Mouse (Mus musculus): ENCODE data around the gene Chchd6. TPM values are rescaled to one million over a fixed set of nuclear protein-coding genes. Genes with fewer than 3 reads are reported as not detected.

Gene Chchd6
- polyA plus RNA-seq, 1 experiment = 154 TPM

- DNase-seq (ENCODE audit: extremely low spot score in 1 of 2, low spot score in 1 of 2) = no peak
Measured at GRCm38 (mm10) chr6:89456409-89456961, 139.0 kb downstream of the Chchd6 start.

- DNase-seq (ENCODE audit: extremely low spot score in 1 of 2, low spot score in 1 of 2) = no peak
Measured at GRCm38 (mm10) chr6:89455523-89456000, 139.9 kb downstream of the Chchd6 start.

DNA sequence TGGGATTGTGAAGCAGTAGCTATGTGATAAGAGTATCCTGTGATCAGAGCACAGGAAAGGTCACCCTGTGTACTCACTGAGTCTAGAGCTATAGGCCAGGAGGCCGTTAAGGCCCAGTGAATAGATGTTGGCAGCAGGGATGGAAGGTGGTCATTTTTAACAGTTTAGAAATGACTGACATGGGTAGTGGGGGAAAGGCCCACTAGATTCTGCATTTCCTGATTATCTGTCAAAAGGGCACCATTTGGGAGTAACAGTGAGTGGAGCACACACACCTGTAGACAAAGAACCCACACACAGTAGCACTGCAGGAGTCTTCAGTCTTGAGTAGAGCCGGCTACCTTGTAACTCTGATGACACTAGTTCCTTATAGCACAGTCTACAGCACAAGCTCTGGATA, 141.0 kb downstream of the Chchd6 start:
- no peak for DNase-seq (ENCODE audit: extremely low spot score in 1 of 2, low spot score in 1 of 2)

DNA sequence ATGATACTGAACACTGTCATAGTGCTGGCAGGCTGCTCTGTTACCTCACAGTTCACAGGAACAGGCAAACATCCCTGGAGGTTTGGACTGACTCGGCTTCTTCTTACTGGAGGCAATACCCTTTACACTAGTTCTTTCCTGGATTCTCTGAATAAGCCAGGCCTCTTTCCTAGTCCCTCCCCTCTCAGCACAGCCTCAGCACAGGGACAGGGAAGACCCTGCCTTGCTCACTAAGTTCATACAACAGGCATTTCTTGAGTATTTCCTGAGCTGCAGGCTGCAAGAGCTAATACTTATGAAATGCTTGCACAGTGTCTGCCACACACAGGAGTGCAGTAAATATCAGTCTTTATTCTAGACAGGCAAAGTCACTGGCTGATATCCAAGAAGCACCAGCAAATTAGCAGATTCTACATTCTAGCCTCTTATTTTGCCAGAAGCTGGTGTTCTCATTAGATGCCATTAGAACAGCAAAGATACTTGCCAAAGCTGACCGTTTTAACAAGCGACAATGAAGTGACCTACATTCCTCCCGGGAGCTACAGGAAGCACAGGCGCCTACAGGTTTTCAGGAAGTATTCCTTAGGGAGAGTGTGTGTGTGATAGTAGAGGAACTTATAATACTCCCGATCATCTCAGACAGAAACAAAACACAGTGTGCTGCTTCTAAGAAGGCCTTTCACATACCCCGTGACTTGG, 142.3 kb downstream of the Chchd6 start:
- peak; percentile 26 to 36 for DNase-seq (ENCODE audit: extremely low spot score in 1 of 2, low spot score in 1 of 2)

- DNase-seq (ENCODE audit: extremely low spot score in 1 of 2, low spot score in 1 of 2) = no peak
Measured at GRCm38 (mm10) chr6:89452356-89452755, 143.1 kb downstream of the Chchd6 start.

- DNase-seq (ENCODE audit: extremely low spot score in 1 of 2, low spot score in 1 of 2) = no peak
Measured at GRCm38 (mm10) chr6:89448736-89449135, 146.7 kb downstream of the Chchd6 start.

GRCm38 (mm10) chr6:89440671-89441070, 154.8 kb downstream of the Chchd6 start:
- no peak for DNase-seq (ENCODE audit: extremely low spot score in 1 of 2, low spot score in 1 of 2)

DNA sequence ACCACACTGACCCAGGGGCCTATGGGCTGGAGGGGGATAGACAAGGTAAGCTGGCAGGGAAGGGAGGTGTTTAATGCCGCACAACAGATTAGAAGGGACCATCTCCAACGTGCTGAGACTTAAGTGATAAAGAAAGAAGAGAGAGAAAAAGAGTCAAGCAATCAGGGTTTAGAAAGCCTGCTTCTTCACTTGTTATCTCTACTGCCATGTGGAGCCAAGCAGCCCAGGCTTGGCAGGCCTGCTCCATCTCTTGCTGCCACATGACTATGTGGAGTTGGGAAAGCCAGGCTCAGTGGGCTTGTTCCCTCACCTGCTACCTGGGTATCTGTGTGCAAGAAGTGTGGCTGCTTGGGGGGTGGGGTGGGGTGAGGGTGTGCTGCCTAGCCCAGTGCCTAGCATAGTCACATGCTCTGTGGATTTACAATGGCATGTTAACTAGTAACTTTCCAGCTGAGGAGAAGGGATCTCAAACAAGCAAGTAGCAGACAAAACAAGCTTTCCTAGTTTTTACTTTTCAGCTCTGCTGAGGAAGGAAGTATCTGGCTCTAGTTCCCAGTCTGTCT, 163.5 kb downstream of the Chchd6 start:
- no peak for DNase-seq (ENCODE audit: extremely low spot score in 1 of 2, low spot score in 1 of 2)

DNA sequence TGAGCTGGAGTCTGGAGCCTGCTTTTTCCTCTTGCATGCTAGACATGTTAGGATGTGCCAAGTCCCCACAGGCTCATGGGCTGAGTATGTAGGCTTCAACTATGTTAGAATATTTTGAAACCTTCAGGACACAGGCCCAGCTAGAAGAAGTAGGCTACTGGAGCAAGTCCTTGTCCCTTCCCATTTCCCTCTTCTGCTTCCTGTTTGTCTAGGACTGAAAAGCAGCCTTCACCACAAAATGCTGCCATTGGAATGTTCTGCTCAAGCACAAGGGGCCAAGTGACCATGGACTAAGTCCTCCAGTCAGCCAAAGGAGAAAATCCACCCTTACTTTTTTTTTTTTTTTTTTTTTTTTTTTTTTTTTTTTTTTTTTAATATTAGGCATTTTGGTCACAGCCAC, 164.7 kb downstream of the Chchd6 start:
- DNase-seq (ENCODE audit: extremely low spot score in 1 of 2, low spot score in 1 of 2) = no peak

- DNase-seq (ENCODE audit: extremely low spot score in 1 of 2, low spot score in 1 of 2) = no peak
Measured at GRCm38 (mm10) chr6:89428661-89429375, 166.6 kb downstream of the Chchd6 start.

GRCm38 (mm10) chr6:89424461-89424860, 171.0 kb downstream of the Chchd6 start:
- no peak for DNase-seq (ENCODE audit: extremely low spot score in 1 of 2, low spot score in 1 of 2)

GRCm38 (mm10) chr6:89422621-89423020, 172.8 kb downstream of the Chchd6 start:
- DNase-seq (ENCODE audit: extremely low spot score in 1 of 2, low spot score in 1 of 2) = no peak

DNA sequence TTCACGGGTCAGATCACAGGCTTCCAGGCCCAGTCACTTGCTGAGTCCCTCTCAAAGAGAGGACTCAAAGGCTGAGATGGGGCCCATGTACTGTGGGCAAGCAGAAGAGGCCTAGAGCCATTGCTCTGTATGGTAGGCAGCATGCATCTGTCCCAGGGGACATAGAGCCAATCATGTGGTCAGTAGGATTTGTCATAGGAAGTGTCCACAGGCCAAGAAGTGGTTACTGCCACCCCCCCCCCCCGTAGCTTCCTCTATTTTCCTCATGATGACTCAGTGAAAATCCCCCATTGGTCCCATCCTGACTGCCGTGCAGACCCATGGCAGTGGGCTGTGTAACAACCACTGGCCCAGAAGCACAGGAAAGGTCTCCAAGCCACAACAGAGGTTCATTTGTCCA, 173.5 kb downstream of the Chchd6 start:
- DNase-seq (ENCODE audit: extremely low spot score in 1 of 2, low spot score in 1 of 2) = no peak

GRCm38 (mm10) chr6:89421503-89421902, 173.9 kb downstream of the Chchd6 start:
- DNase-seq (ENCODE audit: extremely low spot score in 1 of 2, low spot score in 1 of 2) = no peak

DNA sequence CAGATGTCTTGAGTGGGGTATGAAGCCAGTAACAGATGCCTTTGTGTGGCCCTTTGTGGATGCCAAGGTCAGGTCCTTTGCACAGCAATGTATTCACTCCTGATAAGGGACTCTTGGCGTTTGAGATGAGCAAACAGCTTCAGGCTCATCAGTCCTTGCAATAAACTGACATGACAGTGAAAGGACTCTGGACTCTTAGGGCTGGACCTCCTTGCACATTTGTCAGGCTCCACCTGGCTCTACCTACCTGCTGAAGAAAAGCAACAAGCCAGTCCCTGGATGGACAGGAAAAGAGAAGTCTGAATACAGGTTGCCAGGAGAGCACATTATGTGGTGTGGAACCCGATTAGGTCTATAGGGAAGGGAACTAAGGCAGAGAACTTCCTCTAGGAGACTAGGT, 174.7 kb downstream of the Chchd6 start:
- DNase-seq (ENCODE audit: extremely low spot score in 1 of 2, low spot score in 1 of 2) = no peak

DNA sequence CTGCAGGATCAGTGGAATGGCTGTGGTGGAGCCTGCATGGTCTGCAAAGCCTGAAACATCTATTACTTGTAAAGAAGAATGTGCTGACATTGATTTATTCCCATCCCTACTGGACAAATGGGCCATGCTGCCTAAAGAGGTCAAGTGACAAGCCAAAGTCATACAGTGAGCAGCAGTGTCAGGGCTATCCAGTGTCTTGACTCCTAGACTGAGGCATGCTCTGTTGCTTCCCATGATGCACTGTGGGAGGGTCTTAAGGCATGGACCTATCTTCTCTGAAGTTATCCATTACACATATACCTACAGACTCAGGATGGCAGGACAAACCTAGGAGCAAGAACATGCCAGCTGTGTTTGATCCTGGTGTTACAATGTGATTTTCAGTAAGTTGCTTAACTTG, 175.3 kb downstream of the Chchd6 start:
- no peak for DNase-seq (ENCODE audit: extremely low spot score in 1 of 2, low spot score in 1 of 2)

DNA sequence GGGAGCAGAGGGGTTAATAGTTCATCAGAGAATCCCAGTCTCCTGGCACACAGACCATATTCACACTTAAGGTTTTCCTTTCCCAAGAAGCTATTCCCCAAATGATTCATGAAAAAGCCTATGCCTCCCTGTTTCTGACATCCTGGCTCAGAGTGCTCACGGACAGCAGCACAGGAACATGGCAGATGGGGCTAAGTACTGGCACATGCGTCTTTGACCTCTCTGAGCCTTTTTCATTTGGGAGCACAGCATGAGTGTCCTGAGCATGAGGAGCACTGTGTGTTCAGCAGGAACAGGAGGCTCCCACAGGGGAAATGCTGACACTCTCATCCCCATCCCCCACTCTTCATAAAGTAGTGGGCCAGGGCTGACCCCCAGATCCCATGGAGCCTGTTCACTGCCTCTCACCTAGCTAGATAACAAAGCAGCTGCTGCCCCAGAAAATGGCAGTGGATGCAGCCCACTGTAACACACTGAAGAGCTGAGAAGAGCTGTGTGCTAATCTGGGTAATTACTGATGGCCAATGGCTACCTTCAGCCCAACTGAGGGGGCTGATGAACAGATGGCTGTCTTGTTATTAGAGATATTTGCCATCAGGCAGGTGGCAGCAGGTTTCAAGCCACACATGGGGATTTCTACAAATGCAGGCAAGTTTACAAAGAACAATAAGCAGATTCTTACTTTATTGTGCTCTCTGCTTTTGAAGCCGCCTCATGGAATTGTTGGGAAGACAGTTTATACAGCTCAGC, 176.2 kb downstream of the Chchd6 start:
- no peak for DNase-seq (ENCODE audit: extremely low spot score in 1 of 2, low spot score in 1 of 2)

GRCm38 (mm10) chr6:89416030-89416595, 179.3 kb downstream of the Chchd6 start:
- no peak for DNase-seq (ENCODE audit: extremely low spot score in 1 of 2, low spot score in 1 of 2)

DNA sequence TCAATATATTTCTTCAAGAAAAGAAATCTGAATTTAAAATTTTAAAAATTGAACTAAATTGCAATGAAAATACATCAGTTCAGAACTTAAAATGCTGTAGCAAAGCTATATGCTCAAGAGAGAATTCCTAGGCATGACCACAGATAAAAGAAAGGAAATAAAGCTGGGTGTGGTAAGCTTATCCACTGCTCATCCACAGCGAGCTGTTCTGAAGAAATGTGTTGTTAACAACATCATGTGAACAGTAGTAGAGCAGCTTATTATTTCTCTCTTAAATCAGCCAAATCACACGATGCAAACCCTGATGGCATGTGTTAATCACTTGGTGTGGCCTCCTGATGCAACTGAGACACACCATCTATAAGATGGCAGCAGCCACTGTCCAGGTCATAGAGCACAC, 180.4 kb downstream of the Chchd6 start:
- no peak for DNase-seq (ENCODE audit: extremely low spot score in 1 of 2, low spot score in 1 of 2)

DNA sequence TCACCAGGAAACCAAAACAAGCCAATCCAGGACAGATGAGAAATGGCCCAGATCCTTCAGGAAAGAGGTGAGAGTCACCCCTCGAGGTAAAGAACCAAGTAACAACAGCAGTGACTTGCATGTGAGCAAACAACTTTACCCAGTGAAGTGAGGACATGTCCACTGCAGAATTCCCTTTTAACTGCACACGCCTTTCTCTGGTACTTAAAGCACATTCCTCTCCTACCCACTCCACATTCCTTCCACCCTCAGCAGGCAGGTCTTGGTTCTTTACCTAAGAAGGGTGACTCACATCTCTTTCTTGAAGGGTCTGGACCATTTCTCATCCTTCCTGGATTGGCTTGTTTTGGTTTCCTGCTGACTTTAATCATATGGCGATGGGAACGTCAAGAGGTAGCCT, 181.3 kb downstream of the Chchd6 start:
- no peak for DNase-seq (ENCODE audit: extremely low spot score in 1 of 2, low spot score in 1 of 2)
